Mouse (Mus musculus) retina, embryonic 14.5 days (tissue): ENCODE measurements around the gene Rtn1.

ENCODE experiments used
- DNase-seq: peaks from one replicate; pipeline ENCODE4 v3.0.0-alpha.2; 2015; ENCODE audit warnings: low spot score

Gene Rtn1

GRCm38 (mm10) chr12:72273721-72274414, 135.0 kb downstream of the Rtn1 start:
- DNase-seq: no peak

DNA sequence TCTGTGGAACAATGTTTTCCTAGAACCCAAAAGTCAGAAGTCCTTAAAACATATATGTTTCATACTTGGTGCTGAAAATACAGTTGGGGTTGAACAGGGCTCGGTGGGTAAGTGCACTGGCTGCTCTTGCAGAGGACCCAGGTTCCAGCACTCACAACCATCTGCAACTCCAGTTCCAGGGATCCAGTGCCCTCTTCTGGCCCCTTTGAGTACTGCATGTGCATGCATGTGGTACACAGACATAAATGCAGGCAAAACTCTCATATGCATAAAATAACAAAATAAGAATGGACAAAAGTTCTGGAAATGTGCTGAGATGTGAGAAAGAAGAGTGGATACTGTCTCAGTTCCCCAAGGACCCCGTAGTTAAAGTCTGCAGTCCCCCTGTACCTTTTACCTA, 141.2 kb downstream of the Rtn1 start:
- DNase-seq: no peak

DNA sequence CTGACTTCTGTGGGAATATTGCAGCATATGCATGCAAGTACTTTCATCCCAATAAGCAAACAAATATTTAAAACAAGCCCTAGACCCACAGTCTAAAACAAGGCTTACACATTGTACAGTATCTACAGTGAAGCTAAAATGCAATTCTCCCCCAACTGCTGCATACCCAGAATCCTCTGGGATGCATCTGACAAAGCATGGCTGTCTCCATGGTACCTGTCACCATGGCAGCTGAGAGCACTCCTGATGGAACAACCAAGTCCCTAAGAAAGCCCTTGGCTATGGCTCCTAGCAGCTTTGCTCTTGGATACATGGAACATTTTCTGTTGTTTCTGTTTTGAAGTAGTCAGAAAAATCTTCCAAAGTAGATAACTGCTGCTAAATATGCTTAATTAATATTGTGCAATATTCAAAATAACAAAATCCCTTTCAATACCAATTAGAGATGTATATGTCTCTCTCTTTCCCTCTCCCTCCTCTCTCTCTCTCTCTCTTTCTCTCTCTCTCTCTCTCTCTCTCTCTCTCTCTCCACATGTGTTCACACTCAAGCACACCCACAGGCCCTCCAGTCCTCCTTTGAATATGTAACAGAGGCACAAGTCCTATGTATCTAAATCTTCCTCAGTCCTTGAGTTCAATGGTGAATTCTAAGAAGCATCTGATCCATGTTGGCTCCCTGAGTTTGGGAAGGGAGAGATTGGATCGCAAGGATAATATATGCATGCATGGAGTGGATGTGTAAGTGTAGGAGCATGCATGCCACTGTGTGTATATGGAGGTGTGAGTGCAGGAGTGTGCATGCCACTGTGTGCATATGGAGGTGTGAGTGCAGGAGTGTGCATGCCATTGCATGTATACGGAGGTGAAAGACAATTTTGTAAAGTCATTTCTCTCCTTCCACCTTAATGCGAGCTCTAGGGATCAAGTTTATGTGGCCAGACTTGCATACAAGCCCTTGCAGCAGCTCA, 143.3 kb downstream of the Rtn1 start:
- peak; percentile 61 for DNase-seq

DNA sequence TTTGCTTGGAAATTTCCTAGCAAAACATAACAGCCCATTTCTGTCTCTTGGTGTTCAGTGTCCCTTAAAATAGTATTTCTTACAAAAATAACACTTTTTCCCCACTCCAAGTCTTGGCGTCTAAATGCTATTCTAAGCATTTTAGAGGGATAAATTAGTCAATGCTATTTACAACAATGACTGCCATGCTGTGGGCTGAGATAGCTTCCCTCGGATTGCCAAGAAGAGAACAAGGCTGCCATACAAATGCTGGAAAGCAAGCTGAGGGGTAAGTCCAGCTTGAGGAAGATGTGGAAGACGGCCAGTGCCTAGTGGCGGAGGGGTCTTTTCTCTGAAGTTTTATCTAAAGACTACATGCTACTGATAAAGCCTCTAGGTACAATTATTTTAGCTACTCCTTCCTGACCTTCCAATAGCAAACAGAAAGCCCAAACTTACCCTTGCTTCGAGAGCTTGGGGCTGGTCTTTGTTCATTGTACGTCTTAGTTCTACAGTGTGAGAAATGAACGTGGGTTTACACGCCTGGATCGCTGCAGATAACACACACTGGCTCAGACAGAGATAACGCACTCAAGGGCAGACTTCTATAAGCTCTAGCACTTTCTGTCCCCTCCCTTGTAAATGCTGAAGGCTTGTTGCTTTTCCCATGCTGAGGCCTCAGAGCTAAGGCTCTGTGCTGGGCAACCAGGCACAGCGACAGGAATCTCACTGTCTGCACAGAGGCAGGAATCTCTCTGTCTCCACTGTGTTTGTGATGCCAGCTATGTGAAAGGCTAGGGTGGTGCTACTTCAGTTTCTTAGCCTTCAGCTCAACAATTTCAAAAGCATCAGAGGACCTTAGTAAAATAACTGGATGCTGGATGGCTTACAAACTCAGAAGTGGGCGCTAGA, 145.4 kb downstream of the Rtn1 start:
- DNase-seq: no peak

DNA sequence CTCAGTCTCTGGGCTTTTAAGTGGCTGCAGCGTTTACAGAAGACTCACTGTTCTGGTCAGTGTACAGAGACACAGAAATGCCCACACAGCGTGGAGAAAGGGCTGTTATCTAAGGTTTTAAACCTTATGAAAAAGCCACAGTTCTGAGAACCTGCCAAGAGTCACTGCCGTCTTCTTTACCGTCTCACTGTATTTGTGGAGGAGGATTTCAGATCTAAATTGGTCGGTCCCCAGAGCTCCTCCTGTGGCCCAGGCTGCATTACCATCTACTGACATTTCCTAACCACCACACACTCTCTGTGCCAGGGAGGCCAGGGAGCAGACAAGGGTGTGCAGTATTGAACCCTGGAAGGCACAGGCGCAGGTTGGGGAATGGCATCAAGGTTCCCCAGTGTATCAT, 151.9 kb downstream of the Rtn1 start:
- DNase-seq: no peak

GRCm38 (mm10) chr12:72253040-72253439, 155.8 kb downstream of the Rtn1 start:
- DNase-seq: no peak

- no peak for DNase-seq
These were observed 156.9 kb downstream of the Rtn1 start for GRCm38 (mm10) chr12:72251890-72252445.

GRCm38 (mm10) chr12:72244951-72245350, 163.9 kb downstream of the Rtn1 start:
- no peak for DNase-seq

- no peak for DNase-seq
These were observed 166.0 kb downstream of the Rtn1 start for GRCm38 (mm10) chr12:72242807-72243206.

GRCm38 (mm10) chr12:72240506-72240905, 168.3 kb downstream of the Rtn1 start:
- no peak for DNase-seq

DNA sequence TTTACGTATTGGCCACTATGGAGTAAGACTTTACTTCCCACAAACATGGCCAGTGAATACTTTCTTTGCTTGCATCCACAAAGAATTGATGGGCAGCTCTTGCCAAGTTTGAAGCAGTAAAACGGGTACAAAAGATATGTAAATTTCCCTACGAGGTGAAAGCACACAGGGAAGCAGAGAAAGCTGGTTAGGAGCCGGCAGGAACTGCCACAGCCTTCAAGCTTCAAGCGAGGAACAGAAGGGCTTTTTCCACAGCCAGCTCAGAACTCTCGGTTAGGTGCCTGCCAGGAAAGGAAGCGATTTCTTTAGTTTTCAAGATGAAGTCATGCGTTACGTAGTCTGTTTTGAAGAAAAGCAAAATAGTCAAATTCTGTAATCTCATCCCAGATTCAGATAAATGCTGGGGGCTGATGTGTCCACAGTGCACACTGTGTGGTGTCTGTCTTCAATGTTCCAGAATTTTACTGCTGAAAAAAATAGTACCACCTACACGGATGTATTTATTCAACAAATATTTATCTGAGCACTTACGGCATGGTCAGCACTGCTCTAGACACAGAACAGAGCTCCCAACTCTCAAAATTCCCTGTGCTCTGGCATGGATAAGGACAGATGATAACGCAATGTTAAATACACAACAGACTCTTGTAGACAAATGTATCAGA, 169.5 kb downstream of the Rtn1 start:
- no peak for DNase-seq

DNA sequence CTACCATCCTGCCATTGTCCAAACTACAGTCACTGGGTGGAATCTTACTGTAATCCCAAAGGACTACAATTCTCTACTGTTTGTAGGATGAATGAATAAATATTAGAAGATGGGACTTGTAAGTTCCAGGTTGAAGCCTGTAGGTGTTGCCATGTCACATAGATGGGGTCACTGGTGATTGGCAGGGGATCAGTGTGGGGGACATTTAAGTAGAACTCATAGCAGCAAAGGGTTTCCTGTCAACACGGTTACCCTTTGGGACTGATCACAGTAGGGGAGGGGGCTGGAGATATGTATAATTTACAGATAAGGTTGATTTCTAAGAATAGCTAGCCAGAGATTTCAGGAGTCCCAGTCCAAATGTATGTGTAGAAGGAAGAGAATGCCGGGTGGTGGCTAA, 171.6 kb downstream of the Rtn1 start:
- DNase-seq: no peak

GRCm38 (mm10) chr12:72236564-72237011, 172.3 kb downstream of the Rtn1 start:
- peak; percentile 92 for DNase-seq

GRCm38 (mm10) chr12:72235621-72236351, 173.1 kb downstream of the Rtn1 start:
- DNase-seq: peak; percentile 56

DNA sequence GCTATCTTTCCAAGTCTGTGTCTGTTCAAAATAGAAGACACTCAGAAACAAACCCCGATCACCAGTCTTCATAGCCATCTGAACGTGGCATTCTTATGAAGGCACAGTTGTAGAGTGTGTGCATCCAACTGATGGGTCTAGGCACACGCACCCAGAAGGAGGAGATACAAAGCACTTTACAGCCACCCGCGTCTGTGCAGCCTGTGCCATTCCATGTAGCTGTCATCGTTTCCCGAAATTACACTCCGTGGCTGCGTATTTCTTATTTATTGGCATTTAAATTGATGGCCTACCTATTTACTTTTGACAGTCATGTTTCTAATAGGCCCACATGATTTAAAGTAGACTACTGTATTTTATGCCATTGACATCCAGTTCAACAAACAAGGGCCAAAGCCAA, 173.9 kb downstream of the Rtn1 start:
- no peak for DNase-seq

DNA sequence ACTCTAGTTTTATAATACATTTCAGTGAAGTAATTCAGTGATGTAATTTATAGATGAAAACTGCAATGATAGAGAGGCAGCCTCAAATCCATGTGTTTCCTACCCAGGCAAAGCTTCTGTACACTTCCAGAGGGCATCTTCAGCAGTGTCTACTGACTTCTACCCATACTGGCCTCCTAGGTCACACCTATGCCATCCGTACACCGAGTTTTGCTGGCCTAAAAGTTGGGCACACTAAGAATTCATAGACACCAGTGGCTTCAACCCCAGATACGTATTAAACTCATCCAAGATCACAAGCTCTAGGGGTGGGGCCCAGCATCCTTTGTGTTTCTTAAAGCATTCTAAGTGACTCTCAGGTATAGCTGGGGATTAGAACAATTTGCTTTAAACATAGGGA, 174.7 kb downstream of the Rtn1 start:
- DNase-seq: no peak

DNA sequence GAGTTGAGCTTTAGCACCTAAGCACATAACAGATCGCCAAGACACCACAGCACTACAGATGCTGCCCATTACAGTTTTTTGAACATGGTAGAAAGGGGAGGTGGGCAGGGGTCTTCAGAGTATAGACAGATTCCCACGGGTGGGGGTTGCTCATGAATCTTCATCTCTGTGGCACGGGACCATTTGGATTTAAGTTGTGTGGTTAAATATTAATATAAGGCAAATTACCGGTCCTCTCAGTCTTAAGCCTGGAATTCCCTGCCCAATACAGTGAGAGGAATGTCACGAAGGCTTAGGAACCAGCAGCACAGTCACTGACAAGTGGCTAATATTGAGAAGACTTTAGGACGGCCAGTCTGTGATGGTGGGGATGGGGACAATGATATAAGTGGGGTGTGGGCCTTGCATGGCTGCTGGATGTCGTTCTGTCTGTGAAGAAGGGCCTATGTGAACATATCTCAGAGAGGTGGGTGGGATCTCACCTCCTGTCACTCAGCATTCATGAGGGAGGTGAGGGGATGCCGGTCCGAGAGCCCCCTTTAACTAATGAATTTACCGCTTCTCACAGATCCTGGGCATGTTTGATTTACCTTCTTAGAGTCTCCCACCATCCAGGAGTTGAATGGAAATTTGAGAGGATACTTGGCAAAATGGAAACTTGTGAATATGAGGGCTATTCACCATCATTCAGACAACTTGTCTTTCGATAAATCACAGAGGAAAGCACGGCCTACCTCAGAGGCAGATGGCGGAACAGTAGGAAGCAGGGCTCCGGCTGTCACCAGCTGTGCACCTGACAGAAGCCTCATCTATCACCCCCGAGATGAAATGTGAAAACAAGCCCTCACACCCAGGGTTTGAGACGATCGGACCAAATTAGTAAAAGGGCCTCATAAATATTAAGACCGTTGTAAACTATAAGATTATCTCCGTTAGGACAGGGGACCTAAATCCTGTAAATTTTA, 175.7 kb downstream of the Rtn1 start:
- DNase-seq: no peak

DNA sequence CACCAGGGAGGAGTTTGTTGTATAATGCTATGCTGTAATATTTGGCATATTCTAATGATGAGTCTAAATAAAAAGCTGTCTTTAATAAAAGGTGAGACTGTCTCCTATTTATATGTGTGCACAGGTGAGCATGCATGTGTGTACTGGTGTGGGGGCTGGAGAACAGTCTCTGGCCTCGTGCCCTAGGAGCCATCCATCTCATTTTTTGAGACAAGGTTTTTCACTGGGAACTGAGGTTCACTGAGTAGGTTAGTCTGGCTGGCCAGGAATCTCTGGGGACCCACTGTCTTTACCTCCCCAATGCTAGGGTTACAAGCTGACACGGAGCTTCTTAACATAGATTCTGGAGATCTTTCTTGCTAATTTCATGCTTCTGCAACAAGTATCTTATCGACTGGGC, 176.7 kb downstream of the Rtn1 start:
- DNase-seq: no peak

GRCm38 (mm10) chr12:72229451-72230196, 179.2 kb downstream of the Rtn1 start:
- DNase-seq: no peak
